Comparison of ENCODE assay signal across 9 mouse cellular contexts in genomic region chr10:52419402-52419801, GRCm38 (mm10). TPM values are rescaled to one million over a fixed set of nuclear protein-coding genes. Genes with fewer than 3 reads are reported as not detected.
DNase-seq lines count a peak whose midpoint lies in the region; ATAC-seq and TF ChIP-seq lines count a peak whose summit lies in the region.
"Had no signal": no experiment of that assay in that cellular context is flagged by ENCODE, and none has a peak within 500 bp of the region (broad histone marks: within the 10 kb centered on the region; RNA-seq: fewer than 3 reads in every experiment).

No protein-coding gene starts in this region.

- peaks cover 32% of the 10 kb centered on the region for H3K79me2 ChIP-seq in liver, adult 2 months (ENCODE audit: control insufficient read depth, insufficient read depth, low read length)

- H3K4me1 ChIP-seq in liver, adult 2 months (ENCODE audit: control insufficient read depth, insufficient read depth, low read length): peaks cover 25% of the 10 kb centered on the region
- peaks cover 13% of the 10 kb centered on the region for H3K4me1 ChIP-seq in heart, embryonic 11.5 days (ENCODE audit: control insufficient read depth, insufficient read depth, low read length)
- peaks cover 54% of the 10 kb centered on the region for H3K4me1 ChIP-seq in liver, embryonic 13.5 days (replicated peaks)
- peaks cover 20% of the 10 kb centered on the region for H3K4me1 ChIP-seq in stomach, embryonic 16.5 days (ENCODE audit: control insufficient read depth, insufficient read depth, low read length)

- H3K27ac ChIP-seq in liver, adult 2 months (replicated peaks; ENCODE audit: insufficient read depth, low read depth, low read length): no peak overlapping the region
- H3K27ac ChIP-seq in heart, embryonic 11.5 days (ENCODE audit: low read depth, low read length): no peak overlapping the region
- H3K27ac ChIP-seq in liver, embryonic 13.5 days: no peak overlapping the region
- peak overlapping the region; percentile 39; the same call in 1 of the 2 replicates for H3K27ac ChIP-seq in stomach, embryonic 16.5 days (ENCODE audit: low read length)

- H3K9me3 ChIP-seq in heart, embryonic 11.5 days (replicated peaks; ENCODE audit: control insufficient read depth, low read length): no peaks in the 10 kb centered on the region
- no peaks in the 10 kb centered on the region for H3K9me3 ChIP-seq in liver, embryonic 13.5 days (replicated peaks)
- no peaks in the 10 kb centered on the region for H3K9me3 ChIP-seq in stomach, embryonic 16.5 days (replicated peaks; ENCODE audit: control insufficient read depth, low read length)

- no peak for ATAC-seq in heart, embryonic 11.5 days (replicated peaks; ENCODE audit: insufficient number of reproducible peaks, low FRiP score, low TSS enrichment)
- no peak for ATAC-seq in liver, embryonic 13.5 days (ENCODE audit: low read depth)
- no peak for ATAC-seq in stomach, embryonic 16.5 days (ENCODE audit: insufficient read depth, low FRiP score)

- intact Hi-C loops in left cerebral cortex, postnatal 36 days (cut with DNase I): loop anchor here (5.0 kb wide), 1 partner anchor 273 kb away; the partner anchor contains the start of gene Slc35f1

- TF ChIP-seq CTCF in liver, adult 2 months (IDR thresholded peaks at IDR 0.05; ENCODE audit: low read depth, low read length): no peak

- H3K4me3 ChIP-seq in liver, adult 2 months (ENCODE audit: insufficient read depth, low read depth, low read length): no peak overlapping the region
- peak overlapping the region; percentile 96; the same call in 1 of the 2 replicates for H3K4me3 ChIP-seq in heart, embryonic 11.5 days (ENCODE audit: low read depth, low read length)
- H3K4me3 ChIP-seq in liver, embryonic 13.5 days (replicated peaks): peak overlapping the region; percentile 99
- peak overlapping the region; percentile 87 for H3K4me3 ChIP-seq in stomach, embryonic 16.5 days (replicated peaks; ENCODE audit: low read length)

- peak; percentile 29 for DNase-seq in liver, adult 2 months (ENCODE audit: extremely low read depth, low read depth, low spot score)
- DNase-seq in liver: no peak
- no peak for DNase-seq in liver, embryonic 13.5 days
- DNase-seq in adrenal gland, postnatal 14 days: no peak
- no peak for DNase-seq in left cerebral cortex, postnatal 36 days (ENCODE audit: low spot score in 2 of 2)
- DNase-seq in spleen, postnatal 4 days (ENCODE audit: low spot score in 2 of 2): no peak

- H3K27me3 ChIP-seq in liver, adult 2 months (ENCODE audit: control insufficient read depth, insufficient read depth, low read length): no peaks in the 10 kb centered on the region
- no peaks in the 10 kb centered on the region for H3K27me3 ChIP-seq in heart, embryonic 11.5 days (ENCODE audit: control insufficient read depth, insufficient read depth, low read length)
- no peaks in the 10 kb centered on the region for H3K27me3 ChIP-seq in liver, embryonic 13.5 days
- H3K27me3 ChIP-seq in stomach, embryonic 16.5 days (ENCODE audit: control insufficient read depth, insufficient read depth, low read length): no peaks in the 10 kb centered on the region

- peak overlapping the region; percentile 72 for H3K4me2 ChIP-seq in heart, embryonic 11.5 days
- H3K4me2 ChIP-seq in liver, embryonic 13.5 days: peak overlapping the region; percentile 87
- peak overlapping the region; percentile 80 for H3K4me2 ChIP-seq in stomach, embryonic 16.5 days (ENCODE audit: low read depth, low read length)

- TF ChIP-seq POLR2A in liver, adult 2 months (IDR thresholded peaks at IDR 0.05; ENCODE audit: extremely low read depth, insufficient read depth, low read length): no peak

- no peaks in the 10 kb centered on the region for H3K36me3 ChIP-seq in liver, adult 2 months (ENCODE audit: control insufficient read depth, insufficient read depth, low read length)
- H3K36me3 ChIP-seq in heart, embryonic 11.5 days (ENCODE audit: control insufficient read depth, insufficient read depth, low read length): no peaks in the 10 kb centered on the region
- 0 out of 2 replicates have a peak, but pooled peaks cover 7% of the 10 kb centered on the region for H3K36me3 ChIP-seq in liver, embryonic 13.5 days
- H3K36me3 ChIP-seq in stomach, embryonic 16.5 days (ENCODE audit: control insufficient read depth, insufficient read depth, low read length): no peaks in the 10 kb centered on the region

- WGBS in liver, adult 2 months: 69% methylated on average over 4 of the region's 4 CpGs
- 86% methylated on average over 4 of the region's 4 CpGs for WGBS in heart, embryonic 11.5 days (ENCODE audit: insufficient replicate concordance)
- 67% methylated on average over 4 of the region's 4 CpGs for WGBS in liver, embryonic 13.5 days (ENCODE audit: insufficient replicate concordance)
- WGBS in stomach, embryonic 16.5 days: 67% methylated on average over 4 of the region's 4 CpGs

- H3K9ac ChIP-seq in liver, adult 2 months (ENCODE audit: low read depth, low read length): no peak overlapping the region
- H3K9ac ChIP-seq in heart, embryonic 11.5 days (ENCODE audit: low read depth, low read length): no peak overlapping the region
- H3K9ac ChIP-seq in liver, embryonic 13.5 days: peak overlapping the region; percentile 94
- no peak overlapping the region for H3K9ac ChIP-seq in stomach, embryonic 16.5 days (ENCODE audit: low read length)

RNA-seq across cellular contexts. Expression of gene Nus1, which starts 2.1 kb away (rescaled TPM):
- 13.6 and 13.7 TPM in 2 replicates for total RNA-seq in liver, adult 2 months (2014; rRNA removed)
- polyA plus RNA-seq in liver, adult 2 months (2012; rRNA removed): 9.7 and 11.6 TPM in 2 replicates
- 9.9 and 11.2 TPM in 2 replicates for polyA plus RNA-seq in heart, embryonic 11.5 days (2014; fragmentation: Nextera tagmentation; extraction: Ambion mirVana)
- 6.6 and 7.3 TPM in 2 replicates for polyA plus RNA-seq in liver, embryonic 13.5 days (2015; fragmentation: Nextera tagmentation; extraction: Ambion mirVana)
- polyA plus RNA-seq in stomach, embryonic 16.5 days (2015; fragmentation: Nextera tagmentation; extraction: Ambion mirVana): 10.3 and 12.7 TPM in 2 replicates
- 46.4 and 51.4 TPM in 2 replicates for total RNA-seq in adrenal gland, postnatal 14 days (2021)
- 10 to 100 TPM; 53.7 to 74.5 TPM for total RNA-seq in left cerebral cortex, postnatal 36 days (2021)

RNA-seq across cellular contexts. Expression of gene Nepn, which starts 30.6 kb away (rescaled TPM):
- not detected in 2 replicates for total RNA-seq in liver, adult 2 months (2014; rRNA removed)
- polyA plus RNA-seq in liver, adult 2 months (2012; rRNA removed): not detected in 2 replicates
- 0.16 TPM in 1 of 2 replicates, not detected in the other for polyA plus RNA-seq in heart, embryonic 11.5 days (2014; fragmentation: Nextera tagmentation; extraction: Ambion mirVana)
- polyA plus RNA-seq in liver, embryonic 13.5 days (2015; fragmentation: Nextera tagmentation; extraction: Ambion mirVana): 1.1 TPM in 1 of 2 replicates, not detected in the other
- 3.9 and 6.0 TPM in 2 replicates for polyA plus RNA-seq in stomach, embryonic 16.5 days (2015; fragmentation: Nextera tagmentation; extraction: Ambion mirVana)
- total RNA-seq in adrenal gland, postnatal 14 days (2021): 0.22 and 0.26 TPM in 2 replicates
- total RNA-seq in left cerebral cortex, postnatal 36 days (2021): not detected
- total RNA-seq: hematopoietic stem cell, adult 5-6 weeks had no signal

RNA-seq across cellular contexts. Expression of gene Gopc, which starts 37.5 kb away (rescaled TPM):
- total RNA-seq in liver, adult 2 months (2014; rRNA removed): 14.9 and 16.5 TPM in 2 replicates
- polyA plus RNA-seq in liver, adult 2 months (2012; rRNA removed): 3.7 and 4.8 TPM in 2 replicates
- 15.0 and 15.9 TPM in 2 replicates for polyA plus RNA-seq in heart, embryonic 11.5 days (2014; fragmentation: Nextera tagmentation; extraction: Ambion mirVana)
- 4.5 and 6.0 TPM in 2 replicates for polyA plus RNA-seq in liver, embryonic 13.5 days (2015; fragmentation: Nextera tagmentation; extraction: Ambion mirVana)
- 17.2 and 17.8 TPM in 2 replicates for polyA plus RNA-seq in stomach, embryonic 16.5 days (2015; fragmentation: Nextera tagmentation; extraction: Ambion mirVana)
- total RNA-seq in adrenal gland, postnatal 14 days (2021): 23.9 and 26.1 TPM in 2 replicates
- total RNA-seq in left cerebral cortex, postnatal 36 days (2021): 10 to 100 TPM; 44.0 to 46.4 TPM
